Mouse (Mus musculus): ENCODE measurements around the gene Aff4.
"Not testable (repeated sequence)": the region's sequence is repeated elsewhere in the genome, so short reads cannot be mapped to it uniquely, and the experiment has no call there.

The Aff4 gene

GRCm38 (mm10) chr11:53337684-53338083, 12.9 kb upstream of the Aff4 start:
- DNase-seq (ENCODE audit: low read depth): no peak

GRCm38 (mm10) chr11:53341019-53341418, 9.6 kb upstream of the Aff4 start:
- not testable (repeated sequence) for DNase-seq (ENCODE audit: low read depth)

- no peak for DNase-seq (ENCODE audit: low read depth)
These were observed 7.9 kb upstream of the Aff4 start for GRCm38 (mm10) chr11:53342711-53343110.

DNA sequence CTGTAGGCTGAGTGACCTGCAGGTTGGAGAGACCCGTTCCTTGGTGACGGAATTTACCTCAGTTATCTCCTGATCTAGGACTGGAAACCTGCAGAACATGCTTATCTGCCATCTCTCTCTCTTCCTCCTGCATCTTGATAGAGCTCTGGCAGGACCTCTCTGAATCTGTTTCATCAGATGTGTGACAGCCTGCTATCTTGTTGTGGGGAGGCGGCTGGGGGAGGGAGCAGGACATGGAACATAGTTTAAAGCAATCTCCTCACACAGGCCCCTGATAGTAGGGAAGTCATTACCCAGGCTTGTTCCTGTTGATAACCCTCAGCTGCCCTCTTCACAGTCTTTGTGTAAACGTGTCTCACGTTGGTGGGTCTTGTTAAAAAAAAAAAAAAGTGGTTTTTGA, 5.3 kb upstream of the Aff4 start:
- DNase-seq (ENCODE audit: low read depth): no peak

- no peak for DNase-seq (ENCODE audit: low read depth)
These were observed 4.9 kb upstream of the Aff4 start for GRCm38 (mm10) chr11:53345738-53346137.

DNA sequence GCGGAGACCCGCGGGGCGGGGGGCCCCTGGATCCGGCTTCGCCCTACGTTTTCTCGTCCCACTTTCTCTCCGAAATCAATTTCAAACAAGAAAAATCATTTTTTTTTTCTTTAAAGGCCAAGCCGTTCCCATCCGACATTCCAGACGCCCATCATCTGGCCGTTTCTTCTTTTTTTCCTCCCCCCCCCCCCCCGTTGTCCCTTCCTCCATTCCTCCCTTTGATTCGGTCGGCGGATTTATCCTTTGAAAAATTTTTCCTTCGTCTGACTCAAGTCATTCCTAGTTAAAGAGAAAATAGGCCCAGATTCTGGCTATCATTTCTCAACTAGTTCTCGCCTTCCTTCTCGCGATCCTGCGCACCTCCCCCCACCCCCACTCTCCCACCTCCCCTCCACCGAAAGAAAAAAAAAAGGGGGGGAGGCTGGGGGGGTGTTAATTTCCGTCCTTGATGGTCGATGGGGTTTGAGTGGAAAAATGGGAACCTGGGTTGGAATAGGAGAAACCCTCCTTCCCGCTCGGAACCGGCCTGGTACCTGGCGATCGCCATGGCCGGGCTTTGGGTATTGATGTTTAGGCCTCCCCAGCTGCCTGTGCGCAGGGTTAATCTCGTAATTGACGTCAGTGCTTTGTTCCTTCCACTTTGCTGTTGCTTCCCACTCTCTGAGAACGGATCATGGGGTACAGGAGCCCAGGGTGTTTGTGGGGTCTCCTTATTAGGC, 750 bp downstream of the Aff4 start:
- DNase-seq (ENCODE audit: low read depth): no peak

DNA sequence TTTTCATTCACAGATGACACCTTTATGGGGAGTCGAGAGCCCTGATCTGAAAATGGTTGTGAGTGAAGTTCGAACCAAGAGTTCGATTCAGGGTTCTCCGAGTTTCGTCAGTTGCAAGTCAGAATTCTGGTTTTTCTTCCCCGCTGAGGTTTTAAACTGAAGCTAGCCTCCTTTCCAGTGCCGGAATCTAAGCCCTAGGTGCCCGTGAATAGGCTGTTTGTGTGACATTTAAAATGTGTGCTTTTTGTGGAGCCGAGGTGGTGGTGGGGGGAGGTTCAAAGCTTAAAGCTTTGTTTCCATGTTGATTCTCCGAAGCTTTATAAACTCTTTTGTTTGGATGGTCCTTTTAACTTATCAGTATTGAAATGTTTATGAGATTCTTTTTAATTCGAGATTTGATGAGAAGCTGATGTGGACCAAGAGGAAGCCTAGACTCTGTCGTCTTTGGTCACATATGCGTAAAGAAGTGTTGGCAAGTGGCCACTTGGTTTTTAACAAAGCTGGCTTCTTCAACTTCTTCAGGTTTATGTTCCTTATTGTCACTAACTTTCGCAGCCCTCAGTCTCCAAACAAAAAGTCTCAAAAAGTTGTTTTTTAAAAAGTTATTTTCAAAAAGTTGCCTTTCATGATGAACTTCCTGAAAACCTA, 1.4 kb downstream of the Aff4 start:
- no peak for DNase-seq (ENCODE audit: low read depth)

- no peak for DNase-seq (ENCODE audit: low read depth)
These were observed 8.0 kb downstream of the Aff4 start for GRCm38 (mm10) chr11:53358504-53359155.

DNA sequence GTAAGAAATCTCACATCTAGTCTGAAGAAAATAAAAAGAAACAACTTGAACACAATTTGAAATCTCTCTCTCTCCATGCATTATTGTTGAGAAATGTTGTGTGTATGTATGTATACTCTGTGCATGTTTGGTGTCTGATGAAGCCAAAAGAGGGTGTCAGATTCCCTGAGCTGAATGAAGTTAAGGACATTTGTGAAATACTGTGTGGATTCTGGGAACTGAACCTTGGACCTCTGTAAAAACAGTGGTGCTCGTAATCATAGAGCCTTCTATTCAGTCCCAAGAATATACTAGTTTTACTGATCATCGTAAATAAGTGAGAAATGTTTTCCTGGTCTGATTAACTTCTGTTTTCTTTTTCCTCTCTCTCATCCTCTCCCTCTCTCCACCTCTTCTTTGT, 16.4 kb downstream of the Aff4 start:
- DNase-seq (ENCODE audit: low read depth): no peak

DNA sequence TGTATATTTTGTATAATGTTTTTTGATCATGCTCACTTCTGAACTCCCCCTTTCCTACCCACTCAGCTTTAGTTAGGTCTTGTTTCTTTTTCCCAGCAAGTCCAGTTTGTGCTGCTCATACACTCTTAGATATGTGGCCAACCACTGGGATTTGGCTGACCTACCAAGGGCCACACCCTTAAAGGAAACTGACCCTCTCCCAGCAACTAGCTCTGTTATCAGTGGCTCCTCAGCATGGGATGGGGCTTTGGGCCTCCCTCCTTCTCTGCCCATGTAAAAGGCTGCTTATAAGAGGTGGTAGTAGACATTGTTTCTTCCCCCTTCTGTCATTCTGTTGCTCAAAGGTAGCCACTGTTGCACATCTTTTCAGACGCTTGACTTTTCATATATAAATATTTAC, 28.3 kb downstream of the Aff4 start:
- DNase-seq (ENCODE audit: low read depth): no peak

DNA sequence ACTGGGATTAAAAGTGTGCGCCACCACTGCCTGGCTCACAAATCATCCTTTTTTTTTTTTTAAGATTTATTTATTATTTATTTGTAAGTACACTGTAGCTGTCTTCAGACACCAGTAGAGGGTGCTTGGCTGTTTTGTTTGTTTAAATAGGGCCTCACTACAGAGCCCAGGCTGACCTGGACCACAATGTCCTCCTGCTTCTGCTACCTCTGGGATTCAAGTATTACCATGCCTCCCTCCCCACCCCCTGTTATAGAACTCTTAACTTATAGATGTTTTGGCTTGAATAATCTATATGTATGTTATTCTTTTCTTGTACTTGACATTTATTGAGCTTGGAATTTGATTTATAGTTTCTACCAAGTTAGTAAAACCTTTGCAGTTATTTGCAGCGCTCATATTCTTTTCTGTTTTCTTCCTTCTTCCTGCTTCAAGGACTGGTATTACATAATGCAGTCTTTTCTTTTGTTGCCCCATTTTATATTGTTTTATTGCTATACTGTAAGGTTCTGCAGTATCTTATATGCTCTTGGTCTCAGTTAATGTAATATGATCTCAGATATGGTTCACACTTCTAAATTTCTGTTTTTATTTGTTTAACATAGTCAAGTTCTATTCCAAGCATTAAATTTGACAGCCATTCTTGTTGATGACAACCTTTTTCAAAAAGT, 33.3 kb downstream of the Aff4 start:
- DNase-seq (ENCODE audit: low read depth): no peak

- no peak for DNase-seq (ENCODE audit: low read depth)
These were observed 43.2 kb downstream of the Aff4 start for GRCm38 (mm10) chr11:53393856-53394255.

DNA sequence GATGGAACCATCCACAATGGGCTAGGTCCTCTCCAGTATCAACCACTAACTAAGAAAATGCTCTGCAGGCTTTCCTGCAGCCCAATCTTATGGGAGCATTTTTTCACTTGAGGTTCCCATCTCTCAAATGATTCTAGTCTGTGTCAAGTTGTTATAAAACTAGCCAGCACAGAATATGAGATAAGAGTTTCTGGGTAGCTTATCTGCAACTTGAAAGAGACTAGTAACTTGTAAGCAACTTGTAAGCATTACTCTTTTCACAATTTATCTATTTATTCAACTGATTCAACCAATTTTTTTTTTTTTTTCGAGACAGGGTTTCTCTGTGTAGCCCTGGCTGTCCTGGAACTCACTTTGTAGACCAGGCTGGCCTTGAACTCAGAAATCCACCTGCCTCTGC, 53.0 kb downstream of the Aff4 start:
- no peak for DNase-seq (ENCODE audit: low read depth)

DNA sequence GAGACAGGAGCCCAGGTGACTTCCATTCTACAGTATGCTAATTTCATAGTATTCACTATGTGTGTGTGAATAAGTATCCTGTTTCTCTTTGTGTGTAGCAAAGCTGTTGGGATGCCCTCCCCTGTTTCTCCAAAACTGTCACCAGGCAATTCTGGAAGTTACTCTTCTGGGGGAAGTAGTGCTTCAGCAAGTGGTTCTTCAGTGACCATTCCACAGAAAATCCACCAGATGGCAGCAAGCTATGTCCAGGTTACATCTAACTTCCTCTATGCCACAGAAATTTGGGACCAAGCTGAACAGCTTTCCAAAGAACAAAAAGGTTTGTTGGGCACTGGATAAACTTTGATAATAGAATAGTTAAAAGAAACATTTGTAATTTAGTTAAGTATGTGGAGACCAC, 61.1 kb downstream of the Aff4 start:
- no peak for DNase-seq (ENCODE audit: low read depth)

GRCm38 (mm10) chr11:53413871-53414270, 63.2 kb downstream of the Aff4 start:
- DNase-seq (ENCODE audit: low read depth): no peak

DNA sequence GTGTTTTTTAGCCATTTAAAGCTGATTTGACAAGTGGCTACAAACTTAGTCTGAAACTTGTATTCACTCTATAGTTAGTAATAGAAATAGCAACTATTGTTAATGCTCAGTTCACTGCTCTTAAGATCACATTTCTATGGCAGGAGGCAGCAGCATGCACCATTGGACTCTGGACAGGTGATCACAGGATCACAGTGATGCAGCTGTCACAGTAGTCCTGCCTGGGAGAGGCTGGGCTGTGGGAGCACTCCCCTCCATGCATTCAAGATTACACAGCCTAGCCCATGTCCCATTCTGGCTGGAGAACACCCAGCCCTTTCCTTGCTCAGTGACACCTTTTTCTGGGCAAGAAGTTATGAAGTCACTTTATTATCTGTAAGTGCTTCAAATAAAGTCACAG, 67.4 kb downstream of the Aff4 start:
- no peak for DNase-seq (ENCODE audit: low read depth)

- no peak for DNase-seq (ENCODE audit: low read depth)
These were observed 72.4 kb downstream of the Aff4 start, which contains the start of gene Leap2 for GRCm38 (mm10) chr11:53423036-53423435. Gene Leap2 (minus strand): TSS chr11:53423170.

- no peak for DNase-seq (ENCODE audit: low read depth)
These were observed 74.2 kb downstream of the Aff4 start for GRCm38 (mm10) chr11:53424826-53425225.

- no peak for DNase-seq (ENCODE audit: low read depth)
These were observed 74.6 kb downstream of the Aff4 start for GRCm38 (mm10) chr11:53425251-53425650.

DNA sequence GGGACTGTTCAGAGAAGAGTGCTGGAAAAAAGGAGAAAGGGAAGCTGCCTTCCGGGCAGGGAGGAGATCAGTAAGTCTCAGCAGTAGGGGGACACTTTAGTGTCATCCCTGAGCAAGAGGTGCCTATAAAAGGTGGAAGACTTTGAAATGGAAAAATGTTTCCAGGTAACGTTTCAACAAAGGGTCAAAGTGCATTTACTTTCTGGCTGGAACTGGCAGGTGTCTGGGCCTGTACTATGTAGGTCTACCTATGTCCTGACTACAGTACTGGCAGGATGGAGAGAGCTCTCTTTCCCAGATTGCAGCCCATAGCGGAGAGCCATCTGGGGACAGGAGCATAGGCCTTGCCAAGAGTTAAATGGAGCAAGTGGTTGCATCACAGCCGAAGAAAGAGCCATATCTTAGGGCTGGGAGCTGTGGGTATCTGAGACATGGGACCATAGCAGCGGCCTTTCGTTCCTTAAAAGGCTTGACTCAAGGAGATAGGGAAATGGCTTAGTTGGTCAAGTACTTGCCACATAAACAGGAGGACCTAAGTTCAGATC, 75.2 kb downstream of the Aff4 start:
- DNase-seq (ENCODE audit: low read depth): no peak

- DNase-seq (ENCODE audit: low read depth): not testable (repeated sequence)
These were observed 76.3 kb downstream of the Aff4 start for GRCm38 (mm10) chr11:53426914-53427313.

- no peak for DNase-seq (ENCODE audit: low read depth)
These were observed 77.5 kb downstream of the Aff4 start for GRCm38 (mm10) chr11:53427993-53428715.

All from c-Kit-positive CD71-negative TER-119-negative erythroid progenitor cells, embryonic 14.5 days (primary cell).